Mouse (Mus musculus) lung, embryonic 16.5 days (tissue): ENCODE measurements around the gene Pelo. TPM values are rescaled to one million over a fixed set of nuclear protein-coding genes. Genes with fewer than 3 reads are reported as not detected.

Experiments
- ATAC-seq: fragments of 200-750 bp; cut with Nextera tagmentation; 2 replicates; pipeline ENCODE4 v1.8.0; 2017; ENCODE audit warnings: low read depth, mild to moderate bottlenecking, moderate library complexity
- H3K27ac ChIP-seq: fragments of 300-500 bp; sonication (generic); 2 replicates; pipeline ENCODE4 v1.5.1; 2014; ENCODE audit warnings: mild to moderate bottlenecking, control low read depth, low read length
- H3K27me3 ChIP-seq: fragments of 300-500 bp; sonication (generic); 2 replicates; pipeline ENCODE4 v1.6.1; 2014; ENCODE audit warnings: low read depth, low read length, mixed read lengths; ENCODE audit not compliant: control insufficient read depth, insufficient read depth
- H3K36me3 ChIP-seq: fragments of 300-500 bp; sonication (generic); 2 replicates; pipeline ENCODE4 v1.6.1; 2014; ENCODE audit warnings: low read length; ENCODE audit not compliant: control insufficient read depth, insufficient read depth
- H3K4me1 ChIP-seq: fragments of 300-500 bp; sonication (generic); replicated peaks from 2 replicates; pipeline ENCODE4 v1.6.1; 2014; ENCODE audit warnings: low read length, mixed read lengths; ENCODE audit not compliant: control insufficient read depth, insufficient read depth
- H3K4me2 ChIP-seq: fragments of 300-500 bp; sonication (generic); 2 replicates; pipeline ENCODE4 v1.6.1; 2014; ENCODE audit warnings: low read depth, low read length, control low read depth
- H3K4me3 ChIP-seq: fragments of 300-500 bp; sonication (generic); 2 replicates; pipeline ENCODE4 v1.5.1; 2014; ENCODE audit warnings: mild to moderate bottlenecking, low read length, control low read depth
- H3K9ac ChIP-seq: fragments of 300-500 bp; sonication (generic); 2 replicates; pipeline ENCODE4 v1.6.1; 2014; ENCODE audit warnings: low read length, control low read depth
- H3K9me3 ChIP-seq: fragments of 300-500 bp; sonication (generic); 2 replicates; pipeline ENCODE4 v1.6.1; 2016; ENCODE audit warnings: low read length; ENCODE audit not compliant: control insufficient read depth
- WGBS: fragments of 180-500 bp; shearing (Covaris S2); extraction: QIAGEN DNeasy Blood & Tissue Kit; methylation state at CpG from one replicate; pipeline ENCODE4 v1.1.7; 2014; 5-methylcytosine and 5-hydroxymethylcytosine counted together
- polyA plus RNA-seq: library from polyadenylated mRNA; unstranded; fragments of >200 nt; fragmentation: Nextera tagmentation; extraction: Ambion mirVana; gene quantifications from 2 replicates; pipeline ENCODE4 v1.2.1, GENCODE M21; 2015

Gene Pelo
- polyA plus RNA-seq, 1 experiment from 2014 or later: 4.4 TPM

- Histone ChIP-seq H3K4me1 (peaks cover 2% of the 10 kb centered on the region; the same call in 1 of the 2 replicates), H3K36me3 (no peaks in the 10 kb centered on the region), H3K9me3 (no peaks in the 10 kb centered on the region), H3K4me3 (no peak overlapping the region), H3K27ac (no peak overlapping the region), H3K4me2 (no peak overlapping the region), H3K27me3 (no peaks in the 10 kb centered on the region), H3K9ac (no peak overlapping the region)
- no peak for ATAC-seq
- WGBS: 88% methylated on average over 4 of the region's 4 CpGs
Observed at GRCm38 (mm10) chr13:115067324-115067967, 22.5 kb downstream of the Pelo start.

DNA sequence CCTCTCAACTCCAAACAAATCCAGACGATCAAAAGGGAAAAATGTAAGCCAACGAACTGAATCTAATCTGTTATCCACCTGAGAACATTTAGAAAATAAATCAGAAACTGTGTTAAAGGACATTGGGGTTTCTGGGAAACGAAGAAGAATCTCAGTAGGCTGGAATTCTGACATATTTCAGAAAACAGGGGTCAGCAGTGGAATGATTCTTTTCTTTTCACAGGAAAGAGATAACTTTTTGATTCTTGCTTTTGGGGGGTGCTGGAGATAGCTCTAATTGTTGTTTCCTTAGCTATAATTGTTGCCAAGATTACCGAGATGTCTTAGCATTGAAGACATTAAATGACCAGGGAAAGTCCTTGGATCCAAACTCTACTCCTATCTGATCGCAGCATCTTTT is 32.4 kb downstream of the Pelo start:
- H3K9ac ChIP-seq: no peak overlapping the region
- no peak overlapping the region for H3K4me2 ChIP-seq
- ATAC-seq: no peak
- peaks cover 10% of the 10 kb centered on the region; the same call in 1 of the 2 replicates for H3K4me1 ChIP-seq
- no peaks in the 10 kb centered on the region for H3K36me3 ChIP-seq
- no peaks in the 10 kb centered on the region for H3K9me3 ChIP-seq
- H3K27me3 ChIP-seq: no peaks in the 10 kb centered on the region
- H3K27ac ChIP-seq: no peak overlapping the region
- H3K4me3 ChIP-seq: no peak overlapping the region
- WGBS: 63% methylated on average over 5 of the region's 5 CpGs

GRCm38 (mm10) chr13:115054783-115055182 is 35.2 kb downstream of the Pelo start:
- peak overlapping the region; percentile 31; the same call in 1 of the 2 replicates for H3K27ac ChIP-seq
- H3K9ac ChIP-seq: no peak overlapping the region
- 0 out of 2 replicates have a peak overlapping the region, but pooled peaks have one; percentile 3 for H3K4me3 ChIP-seq
- peak overlapping the region; percentile 35 for H3K4me2 ChIP-seq
- no peaks in the 10 kb centered on the region for H3K36me3 ChIP-seq
- 25% methylated on average over 9 of the region's 9 CpGs for WGBS
- H3K27me3 ChIP-seq: no peaks in the 10 kb centered on the region
- peaks cover 24% of the 10 kb centered on the region for H3K4me1 ChIP-seq
- no peak for ATAC-seq
- no peaks in the 10 kb centered on the region for H3K9me3 ChIP-seq

DNA sequence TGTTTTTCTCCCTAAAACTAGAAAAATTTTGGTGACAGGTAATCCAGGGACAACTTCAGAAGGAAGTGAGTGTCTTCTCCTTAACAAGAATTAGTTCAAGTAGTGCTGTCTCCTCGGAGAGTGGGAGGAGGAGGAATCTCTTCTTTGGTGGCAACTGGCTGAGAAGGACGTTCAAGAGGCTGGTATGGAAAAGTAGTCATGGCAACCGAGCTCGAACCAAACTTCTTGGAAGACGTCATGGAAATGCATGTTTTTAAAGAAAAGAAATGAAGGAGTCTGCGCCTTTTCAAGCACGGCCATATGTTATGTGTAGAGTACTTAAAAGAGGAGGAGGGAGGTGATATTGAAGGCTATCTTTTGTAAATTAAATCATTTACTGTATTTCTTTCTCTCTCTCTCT is 37.4 kb downstream of the Pelo start:
- no peak overlapping the region for H3K4me2 ChIP-seq
- no peak for ATAC-seq
- no peaks in the 10 kb centered on the region for H3K36me3 ChIP-seq
- peaks cover 24% of the 10 kb centered on the region for H3K4me1 ChIP-seq
- no peak overlapping the region for H3K9ac ChIP-seq
- no peaks in the 10 kb centered on the region for H3K9me3 ChIP-seq
- H3K27me3 ChIP-seq: no peaks in the 10 kb centered on the region
- H3K4me3 ChIP-seq: no peak overlapping the region
- no peak overlapping the region for H3K27ac ChIP-seq
- WGBS: 62% methylated on average over 7 of the region's 7 CpGs

GRCm38 (mm10) chr13:115050660-115051559 is 39.1 kb downstream of the Pelo start:
- Histone ChIP-seq H3K36me3 (no peaks in the 10 kb centered on the region), H3K4me2 (no peak overlapping the region), H3K4me3 (no peak overlapping the region), H3K9ac (no peak overlapping the region), H3K4me1 (peaks cover 24% of the 10 kb centered on the region), H3K27ac (peak overlapping the region; percentile 69), H3K27me3 (no peaks in the 10 kb centered on the region), H3K9me3 (no peaks in the 10 kb centered on the region)
- peak; percentile 96 for ATAC-seq
- 41% methylated on average over 13 of the region's 13 CpGs for WGBS

- no peak overlapping the region for H3K4me2 ChIP-seq
- no peak overlapping the region for H3K4me3 ChIP-seq
- no peak overlapping the region for H3K9ac ChIP-seq
- peaks cover 5% of the 10 kb centered on the region; the same call in 1 of the 2 replicates for H3K4me1 ChIP-seq
- H3K27ac ChIP-seq: peak overlapping the region; percentile 51
- H3K27me3 ChIP-seq: no peaks in the 10 kb centered on the region
- no peaks in the 10 kb centered on the region for H3K36me3 ChIP-seq
- H3K9me3 ChIP-seq: no peaks in the 10 kb centered on the region
- WGBS: 15% methylated on average over 2 of the region's 2 CpGs
- ATAC-seq: peak; percentile 74
Observed at GRCm38 (mm10) chr13:115042652-115043051, 47.3 kb downstream of the Pelo start.

Other genes starting within 250 kb of the Pelo start
- gene Itga2, start 158.1 kb downstream of the Pelo start, polyA plus RNA-seq: 9.6 and 10.1 TPM in 2 replicates
- 6.5 and 7.6 TPM in 2 replicates for gene Gm49395, start 11.7 kb upstream of the Pelo start, polyA plus RNA-seq
- 36.9 and 37.4 TPM in 2 replicates for gene Itga1, start 11.8 kb upstream of the Pelo start, polyA plus RNA-seq